15 mouse cellular contexts compared by ENCODE assay signal in genomic region chr7:116182451-116182850, GRCm38 (mm10).
A peak's percentile ranks its signal among the peaks of the same experiment; 100 is the strongest.
DNase-seq lines count a peak whose midpoint lies in the region; ATAC-seq lines count a peak whose summit lies in the region.
"Had no signal": no experiment of that assay in that cellular context is flagged by ENCODE, and none has a peak within 500 bp of the region (broad histone marks: within the 10 kb centered on the region; RNA-seq: fewer than 3 reads in every experiment).

No protein-coding gene starts in this region.

- H3K27ac ChIP-seq in heart, embryonic 10.5 days: peak overlapping the region; percentile 62; the same call in 1 of the 2 replicates
- peak overlapping the region; percentile 1 to 72 for H3K27ac ChIP-seq in heart, embryonic 14.5 days (replicated peaks in 1 of 2; ENCODE audit: control insufficient read depth in 1 of 2, insufficient read depth in 1 of 2, low read depth in 2 of 2, low read length in 2 of 2)
- H3K27ac ChIP-seq: kidney, embryonic 15.5 days; layer of hippocampus, adult 2 months had no signal

- no peak overlapping the region for H3K4me3 ChIP-seq in heart, embryonic 10.5 days
- H3K4me3 ChIP-seq in heart, embryonic 14.5 days (ENCODE audit: control insufficient read depth in 1 of 2, insufficient read depth in 1 of 2, low read depth in 1 of 2, low read length in 2 of 2): no peak overlapping the region
- H3K4me3 ChIP-seq: kidney, embryonic 15.5 days; layer of hippocampus, adult 2 months had no signal

- peaks cover 68% of the 10 kb centered on the region for H3K4me1 ChIP-seq in heart, embryonic 10.5 days
- H3K4me1 ChIP-seq in heart, embryonic 14.5 days (ENCODE audit: control insufficient read depth in 2 of 2, insufficient read depth in 2 of 2, low read length in 2 of 2): peaks cover 45 to 65% of the 10 kb centered on the region in 2 experiments
- H3K4me1 ChIP-seq: kidney, embryonic 15.5 days had no signal

- ATAC-seq in heart, embryonic 14.5 days (ENCODE audit: insufficient number of reproducible peaks, insufficient read depth, low FRiP score, low read depth): peak; percentile 37; the same call in 1 of the 2 replicates

- WGBS in heart, embryonic 10.5 days: 47% methylated on average over 1 of the region's 1 CpGs
- 48% methylated on average over 1 of the region's 1 CpGs for WGBS in heart, embryonic 14.5 days

- no peaks in the 10 kb centered on the region for H3K9me3 ChIP-seq in heart, embryonic 10.5 days
- no peaks in the 10 kb centered on the region for H3K9me3 ChIP-seq in heart, embryonic 14.5 days (ENCODE audit: control insufficient read depth, low read length)
- H3K9me3 ChIP-seq: G1E; kidney, embryonic 15.5 days had no signal

- no peaks in the 10 kb centered on the region for H3K27me3 ChIP-seq in heart, embryonic 10.5 days (ENCODE audit: insufficient read depth, poor library complexity, severe bottlenecking)
- no peaks in the 10 kb centered on the region for H3K27me3 ChIP-seq in heart, embryonic 14.5 days (ENCODE audit: control insufficient read depth, insufficient read depth, low read length)
- H3K27me3 ChIP-seq: kidney, embryonic 15.5 days had no signal

- H3K36me3 ChIP-seq in heart, embryonic 10.5 days: peaks cover 41% of the 10 kb centered on the region
- peaks cover 23% of the 10 kb centered on the region; the same call in 1 of the 2 replicates for H3K36me3 ChIP-seq in heart, embryonic 14.5 days (ENCODE audit: control insufficient read depth, insufficient read depth, low read length)
- H3K36me3 ChIP-seq: kidney, embryonic 15.5 days had no signal

- H3K4me2 ChIP-seq in heart, embryonic 14.5 days (ENCODE audit: low read length): no peak overlapping the region
- H3K4me2 ChIP-seq: kidney, embryonic 15.5 days had no signal

- H3K9ac ChIP-seq in heart, embryonic 14.5 days (ENCODE audit: low read length): peak overlapping the region; percentile 18; the same call in 1 of the 2 replicates
- H3K9ac ChIP-seq: kidney, embryonic 15.5 days had no signal

- DNase-seq in heart, embryonic 10.5 days (ENCODE audit: low spot score): no peak
- DNase-seq in heart, adult 8-10 months (ENCODE audit: low spot score): no peak
- peak; percentile 36 to 48 for DNase-seq in adrenal gland, postnatal 36 days
- DNase-seq in cerebellum, adult 9-10 months: peak; percentile 12
- no peak for DNase-seq in right cerebral cortex, postnatal 10 days (ENCODE audit: low spot score in 2 of 2)
- no peak for DNase-seq in layer of hippocampus, adult 18-20 months (ENCODE audit: low spot score in 2 of 2)
- DNase-seq in retina, postnatal 1 day: no peak
- DNase-seq: liver; lung, adult 2 months; right cerebral cortex, postnatal 4 days; thymus, adult 2 months had no signal

Comparison
In these comparisons a context has a peak if more than half of its experiments do, and no peak if none do; other contexts are left out.
1. DNase-seq: peak in adrenal gland, postnatal 36 days (2 of 2) and cerebellum, adult 9-10 months (single experiment); none in heart, embryonic 10.5 days (single experiment), heart, adult 8-10 months (single experiment), right cerebral cortex, postnatal 10 days (0 of 2), layer of hippocampus, adult 18-20 months (0 of 2) and retina, postnatal 1 day (single experiment).